Mouse (Mus musculus) limb, embryonic 14.5 days (tissue): ENCODE measurements around the gene Otoa. TPM values are rescaled to one million over a fixed set of nuclear protein-coding genes. Genes with fewer than 3 reads are reported as not detected.

Experiments
- ATAC-seq: fragments of 200-750 bp; cut with Nextera tagmentation; 2 replicates; pipeline ENCODE4 v1.8.0; 2017; ENCODE audit warnings: low read depth, moderate number of reproducible peaks, moderate TSS enrichment; ENCODE audit not compliant: low FRiP score
- DNase-seq: peaks from one replicate; pipeline ENCODE4 v3.0.0-alpha.2; 2015; ENCODE audit warnings: low spot score
- H3K27ac ChIP-seq: fragments of 300-500 bp; sonication (generic); replicated peaks from 2 replicates; pipeline ENCODE4 v1.5.1; 2014; ENCODE audit warnings: low read depth, mild to moderate bottlenecking, low read length, moderate library complexity, mixed read lengths
- H3K27me3 ChIP-seq: fragments of 300-500 bp; sonication (generic); 2 replicates; pipeline ENCODE4 v1.6.1; 2014; ENCODE audit warnings: low read length, mixed read lengths; ENCODE audit not compliant: control insufficient read depth, insufficient read depth
- H3K36me3 ChIP-seq: fragments of 300-500 bp; sonication (generic); 2 replicates; pipeline ENCODE4 v1.6.1; 2014; ENCODE audit warnings: mild to moderate bottlenecking, low read length, moderate library complexity, mixed read lengths; ENCODE audit not compliant: control insufficient read depth, insufficient read depth
- H3K4me1 ChIP-seq: fragments of 300-500 bp; sonication (generic); 2 replicates; pipeline ENCODE4 v1.6.1; 2014; ENCODE audit warnings: antibody characterized with exemption, low read length, mixed read lengths; ENCODE audit not compliant: control insufficient read depth, insufficient read depth
- H3K4me2 ChIP-seq: fragments of 300-500 bp; sonication (generic); replicated peaks from 2 replicates; pipeline ENCODE4 v1.6.1; 2014; ENCODE audit warnings: low read depth, mild to moderate bottlenecking, low read length, moderate library complexity; ENCODE audit not compliant: severe bottlenecking
- H3K4me3 ChIP-seq: fragments of 300-500 bp; sonication (generic); replicated peaks from 2 replicates; pipeline ENCODE4 v1.5.1; 2014; ENCODE audit warnings: low read length
- H3K9ac ChIP-seq: fragments of 300-500 bp; sonication (generic); 2 replicates; pipeline ENCODE4 v1.6.1; 2014; ENCODE audit warnings: mild to moderate bottlenecking, low read depth, low read length, moderate library complexity; ENCODE audit not compliant: severe bottlenecking
- H3K9me3 ChIP-seq: fragments of 300-500 bp; sonication (generic); 2 replicates; pipeline ENCODE4 v1.6.1; 2016; ENCODE audit warnings: low read length; ENCODE audit not compliant: control insufficient read depth
- POLR2A ChIP-seq: fragments of 200-500 bp; IDR thresholded peaks from 2 replicates; pipeline ENCODE4 v1.8.0; 2012; ENCODE audit warnings: inconsistent platforms, mild to moderate bottlenecking, moderate library complexity, borderline replicate concordance; ENCODE audit not compliant: insufficient read depth, insufficient read length; ENCODE audit errors: extremely low read depth
- WGBS: fragments of 180-500 bp; shearing (Covaris S2); extraction: QIAGEN DNeasy Blood & Tissue Kit; methylation state at CpG from one replicate; pipeline ENCODE4 v1.1.7; 2014; 5-methylcytosine and 5-hydroxymethylcytosine counted together
- polyA plus RNA-seq, 2 experiments: library from polyadenylated mRNA; depleted of rRNA in 1 of 2; stranded (reverse) in 1 of 2; unstranded in 1 of 2; fragments of >200 nt; fragmentation: Nextera tagmentation in 1 of 2; extraction: Ambion mirVana in 1 of 2; gene quantifications; 2 replicates each; pipeline versions ENCODE4 v1.2.1 to v1.2.3; 2012 to 2014

The Otoa gene
- polyA plus RNA-seq, 2 experiments = 0.15 to 0.48 TPM

DNA sequence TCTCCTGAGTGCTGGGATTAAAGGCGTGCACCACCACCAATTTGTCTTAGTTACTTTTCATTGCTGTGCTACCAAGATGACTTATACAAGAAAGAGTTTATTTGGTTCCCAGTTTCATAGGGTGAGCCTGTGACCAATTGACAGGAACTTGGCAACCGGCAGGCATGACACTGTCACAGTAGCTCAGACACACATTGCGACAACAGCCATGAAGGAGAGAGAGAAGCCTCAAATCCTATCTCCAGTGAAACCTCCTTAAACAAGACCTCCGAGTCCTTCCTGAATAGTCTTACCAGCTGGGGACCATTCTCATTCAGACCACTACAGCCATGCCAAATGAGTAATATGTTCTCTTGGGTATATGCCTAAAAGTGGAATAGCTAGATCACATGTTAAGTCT is 28.4 kb upstream of the Otoa start:
- Histone ChIP-seq H3K27me3 (no peaks in the 10 kb centered on the region), H3K9me3 (no peaks in the 10 kb centered on the region), H3K36me3 (peaks cover 81% of the 10 kb centered on the region), H3K4me3 (no peak overlapping the region), H3K9ac (no peak overlapping the region), H3K27ac (no peak overlapping the region), H3K4me2 (no peak overlapping the region), H3K4me1 (no peaks in the 10 kb centered on the region)
- DNase-seq = no peak
- no peak for ATAC-seq
- 87% methylated on average over 4 of the region's 4 CpGs for WGBS
- TF ChIP-seq POLR2A = no peak

DNA sequence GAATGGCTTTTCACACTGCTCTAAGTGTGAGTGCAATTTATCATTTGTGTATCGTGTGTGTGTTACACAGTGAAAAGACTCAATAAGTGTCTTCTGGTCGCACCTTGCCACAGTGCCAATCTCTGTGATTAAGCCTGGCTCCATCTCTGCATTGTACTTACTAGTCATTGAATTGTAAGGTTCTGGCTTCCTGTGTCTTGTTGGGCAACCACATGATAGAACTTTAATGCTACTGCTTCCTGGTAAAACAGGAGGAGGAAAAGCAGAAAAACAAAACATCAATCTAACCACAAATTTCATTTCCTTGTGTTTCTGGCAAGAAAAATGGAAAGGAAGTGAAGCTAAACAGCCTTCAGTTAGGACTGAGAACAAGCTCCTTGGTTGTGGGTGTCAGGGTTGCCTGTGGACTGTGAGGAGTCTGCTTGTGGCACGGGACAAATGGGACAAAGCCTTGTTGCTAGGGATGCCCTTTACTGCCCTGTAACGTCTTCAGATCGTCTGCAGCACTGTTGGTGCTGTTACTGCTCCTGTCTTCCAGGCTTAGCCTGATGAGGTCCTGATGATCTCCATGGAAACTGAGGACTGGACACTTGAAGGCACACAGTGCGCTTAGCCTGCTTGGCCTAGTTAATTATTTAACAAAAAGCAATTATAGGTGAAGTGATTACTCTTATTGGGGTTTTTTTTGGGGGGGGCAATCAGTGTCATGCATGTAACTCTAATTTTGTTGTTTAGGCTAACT is 21.8 kb upstream of the Otoa start:
- no peak for ATAC-seq
- H3K4me2 ChIP-seq = no peak overlapping the region
- peaks cover 55% of the 10 kb centered on the region for H3K36me3 ChIP-seq
- 65% methylated on average over 6 of the region's 6 CpGs for WGBS
- no peaks in the 10 kb centered on the region for H3K9me3 ChIP-seq
- no peaks in the 10 kb centered on the region for H3K27me3 ChIP-seq
- H3K27ac ChIP-seq = no peak overlapping the region
- H3K9ac ChIP-seq = no peak overlapping the region
- DNase-seq = no peak
- no peak overlapping the region for H3K4me3 ChIP-seq
- TF ChIP-seq POLR2A = no peak
- H3K4me1 ChIP-seq = no peaks in the 10 kb centered on the region

DNA sequence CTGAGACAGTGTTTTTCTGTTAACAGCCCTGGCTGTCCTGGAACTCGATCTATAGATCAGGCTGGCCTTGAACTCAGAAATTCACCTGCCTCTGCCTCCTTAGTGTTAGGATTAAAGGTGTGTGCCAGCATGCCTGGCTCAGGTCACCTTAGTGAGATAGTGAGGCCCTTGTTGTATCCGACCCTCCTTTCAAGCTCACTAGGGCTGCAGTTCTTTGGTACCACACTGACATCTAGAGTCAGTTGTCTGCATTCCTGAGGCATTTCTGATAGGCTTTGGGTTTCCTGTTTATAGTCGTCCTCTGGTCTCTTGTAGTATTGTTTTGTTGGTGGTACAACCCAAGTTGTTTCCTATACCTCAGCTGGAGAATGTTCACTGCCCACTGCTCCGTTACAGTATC is 17.1 kb upstream of the Otoa start:
- Histone ChIP-seq H3K4me2 (no peak overlapping the region), H3K27me3 (no peaks in the 10 kb centered on the region), H3K4me1 (no peaks in the 10 kb centered on the region), H3K9ac (no peak overlapping the region), H3K27ac (no peak overlapping the region), H3K36me3 (peaks cover 30% of the 10 kb centered on the region), H3K9me3 (no peaks in the 10 kb centered on the region), H3K4me3 (no peak overlapping the region)
- DNase-seq (no peak), ATAC-seq (no peak; the same call in 1 of the 2 replicates)
- TF ChIP-seq POLR2A = no peak
- WGBS = 52% methylated on average over 4 of the region's 4 CpGs

DNA sequence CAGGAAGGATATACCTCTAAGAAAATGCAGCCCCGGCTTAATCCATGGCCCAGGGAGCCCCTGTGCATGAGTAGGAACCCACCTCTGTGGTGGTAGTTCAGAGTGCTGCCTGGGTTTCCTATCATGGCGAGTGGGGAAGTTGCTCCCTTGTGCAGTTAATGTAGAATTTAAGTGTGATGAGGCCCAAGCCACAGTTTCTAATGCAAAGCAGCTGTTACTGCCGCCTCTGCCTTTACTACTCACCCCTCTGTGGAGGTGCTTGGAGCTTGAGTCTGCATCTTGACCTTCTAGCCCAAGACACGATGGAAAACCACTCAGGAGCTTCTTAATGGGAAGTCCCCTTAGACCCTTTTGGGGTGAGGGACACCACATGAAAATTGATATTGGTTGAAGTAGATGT is 10.2 kb upstream of the Otoa start:
- H3K4me1 ChIP-seq = peaks cover 3% of the 10 kb centered on the region; the same call in 1 of the 2 replicates
- H3K9ac ChIP-seq = no peak overlapping the region
- H3K4me2 ChIP-seq = no peak overlapping the region
- H3K4me3 ChIP-seq = no peak overlapping the region
- DNase-seq (no peak), ATAC-seq (no peak)
- no peak overlapping the region for H3K27ac ChIP-seq
- no peak for TF ChIP-seq POLR2A
- peaks cover 57% of the 10 kb centered on the region for H3K36me3 ChIP-seq
- H3K27me3 ChIP-seq = no peaks in the 10 kb centered on the region
- H3K9me3 ChIP-seq = no peaks in the 10 kb centered on the region
- WGBS = 55% methylated on average over 4 of the region's 4 CpGs

DNA sequence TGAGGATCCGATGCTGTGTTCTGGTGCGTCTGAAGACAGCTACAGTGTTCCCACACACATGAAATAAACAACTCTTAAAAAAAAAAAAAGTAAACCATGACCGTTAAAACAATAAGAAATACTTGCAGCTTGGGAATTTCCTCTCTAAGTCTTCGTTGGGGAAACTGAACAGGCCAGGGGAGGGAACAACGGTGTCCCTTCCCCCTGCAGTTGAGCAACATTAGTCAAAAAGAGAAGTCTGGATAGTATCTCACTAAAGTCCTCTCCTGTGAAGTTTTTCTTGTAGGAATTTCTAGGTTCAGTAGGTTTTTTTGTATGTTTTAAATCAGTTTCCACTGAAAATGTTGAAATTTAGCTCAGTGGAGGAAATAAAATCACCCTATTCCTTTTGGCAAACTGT is 8.9 kb upstream of the Otoa start:
- H3K36me3 ChIP-seq = peaks cover 61% of the 10 kb centered on the region
- WGBS = 81% methylated on average over 5 of the region's 5 CpGs
- TF ChIP-seq POLR2A = no peak

More for the DNA sequence above, 8.9 kb upstream of the Otoa start:
- no peak overlapping the region for H3K4me2 ChIP-seq
- H3K4me3 ChIP-seq = no peak overlapping the region
- peaks cover 3% of the 10 kb centered on the region; the same call in 1 of the 2 replicates for H3K4me1 ChIP-seq
- no peaks in the 10 kb centered on the region for H3K9me3 ChIP-seq
- H3K27ac ChIP-seq = no peak overlapping the region
- H3K27me3 ChIP-seq = no peaks in the 10 kb centered on the region
- DNase-seq (no peak), ATAC-seq (no peak)
- no peak overlapping the region for H3K9ac ChIP-seq
